In the genomic region with DNA sequence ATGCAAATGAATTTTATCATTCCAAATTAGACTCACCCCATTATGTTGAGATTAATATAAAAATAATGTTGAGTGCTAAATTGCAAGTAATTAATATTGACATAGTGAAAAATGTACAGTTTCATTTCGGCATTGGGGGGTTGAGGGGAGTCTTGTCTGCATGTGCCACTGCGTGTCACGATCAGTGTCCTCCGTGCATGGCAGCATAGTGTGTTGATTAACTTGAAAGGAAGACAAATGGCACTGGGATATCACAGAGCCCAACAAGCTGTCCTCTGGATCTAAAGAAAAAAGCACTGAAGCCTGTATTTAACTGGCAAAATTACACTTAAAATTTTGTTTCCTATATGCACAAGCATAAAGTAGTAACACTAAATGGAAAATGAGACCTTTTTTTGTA, we compare ENCODE assay signal across 21 mouse cellular contexts.
DNase-seq lines count a peak whose midpoint lies in the region; ATAC-seq and TF ChIP-seq lines count a peak whose summit lies in the region.
"Had no signal": no experiment of that assay in that cellular context is flagged by ENCODE, and none has a peak within 500 bp of the region (broad histone marks: within the 10 kb centered on the region; RNA-seq: fewer than 3 reads in every experiment).

No protein-coding gene starts in this region.

- H3K9me3 ChIP-seq in hindbrain, embryonic 11.5 days (ENCODE audit: control insufficient read depth, low read length): no peaks in the 10 kb centered on the region
- no peaks in the 10 kb centered on the region for H3K9me3 ChIP-seq in hindbrain, postnatal 0 days (ENCODE audit: low read length)
- H3K9me3 ChIP-seq in hindbrain, embryonic 12.5 days (replicated peaks): no peaks in the 10 kb centered on the region
- no peaks in the 10 kb centered on the region for H3K9me3 ChIP-seq in hindbrain, embryonic 14.5 days (ENCODE audit: control insufficient read depth, low read length)
- H3K9me3 ChIP-seq in hindbrain, embryonic 13.5 days: no peaks in the 10 kb centered on the region
- no peaks in the 10 kb centered on the region; the same call in 1 of the 2 replicates for H3K9me3 ChIP-seq in hindbrain, embryonic 16.5 days (ENCODE audit: control insufficient read depth, low read length)

- H3K4me1 ChIP-seq in hindbrain, embryonic 11.5 days (replicated peaks; ENCODE audit: control insufficient read depth, insufficient read depth, low read length): no peaks in the 10 kb centered on the region
- no peaks in the 10 kb centered on the region for H3K4me1 ChIP-seq in hindbrain, postnatal 0 days (ENCODE audit: insufficient read depth, low read length)
- H3K4me1 ChIP-seq in hindbrain, embryonic 12.5 days: no peaks in the 10 kb centered on the region
- no peaks in the 10 kb centered on the region for H3K4me1 ChIP-seq in hindbrain, embryonic 14.5 days (replicated peaks; ENCODE audit: control insufficient read depth, insufficient read depth, low read length)
- peaks cover 12% of the 10 kb centered on the region; the same call in 1 of the 2 replicates for H3K4me1 ChIP-seq in hindbrain, embryonic 13.5 days (replicated peaks)
- H3K4me1 ChIP-seq in hindbrain, embryonic 16.5 days (ENCODE audit: control insufficient read depth, insufficient read depth, low read depth, low read length): no peaks in the 10 kb centered on the region

- TF ChIP-seq CTCF in hindbrain, postnatal 0 days (IDR thresholded peaks at IDR 0.05; ENCODE audit: low read depth): no peak

- H3K4me2 ChIP-seq in hindbrain, embryonic 11.5 days (replicated peaks; ENCODE audit: low read depth, low read length): no peak overlapping the region
- H3K4me2 ChIP-seq in hindbrain, postnatal 0 days (ENCODE audit: low read depth, low read length): no peak overlapping the region
- H3K4me2 ChIP-seq in hindbrain, embryonic 12.5 days (replicated peaks): no peak overlapping the region
- H3K4me2 ChIP-seq in hindbrain, embryonic 14.5 days (replicated peaks): no peak overlapping the region
- no peak overlapping the region for H3K4me2 ChIP-seq in hindbrain, embryonic 13.5 days
- no peak overlapping the region for H3K4me2 ChIP-seq in hindbrain, embryonic 16.5 days (ENCODE audit: low read length)

- WGBS in hindbrain, embryonic 11.5 days: 69% methylated on average over 4 of the region's 4 CpGs
- WGBS in hindbrain, postnatal 0 days: 61% methylated on average over 4 of the region's 4 CpGs
- 60% methylated on average over 4 of the region's 4 CpGs for WGBS in hindbrain, embryonic 12.5 days
- 61% methylated on average over 4 of the region's 4 CpGs for WGBS in hindbrain, embryonic 14.5 days
- 49% methylated on average over 4 of the region's 4 CpGs for WGBS in hindbrain, embryonic 13.5 days
- WGBS in hindbrain, embryonic 16.5 days: 66% methylated on average over 4 of the region's 4 CpGs

- no peak overlapping the region for H3K4me3 ChIP-seq in hindbrain, embryonic 11.5 days (ENCODE audit: low read depth, low read length)
- H3K4me3 ChIP-seq in hindbrain, postnatal 0 days (ENCODE audit: low read length): no peak overlapping the region
- H3K4me3 ChIP-seq in hindbrain, embryonic 12.5 days: no peak overlapping the region
- no peak overlapping the region for H3K4me3 ChIP-seq in hindbrain, embryonic 14.5 days (replicated peaks; ENCODE audit: low read length)
- no peak overlapping the region for H3K4me3 ChIP-seq in hindbrain, embryonic 13.5 days
- no peak overlapping the region for H3K4me3 ChIP-seq in hindbrain, embryonic 16.5 days (ENCODE audit: low read length)

- no peaks in the 10 kb centered on the region for H3K27me3 ChIP-seq in hindbrain, embryonic 11.5 days (ENCODE audit: control insufficient read depth, insufficient read depth, low read length)
- H3K27me3 ChIP-seq in hindbrain, postnatal 0 days (ENCODE audit: insufficient read depth, low read length): no peaks in the 10 kb centered on the region
- H3K27me3 ChIP-seq in hindbrain, embryonic 12.5 days: no peaks in the 10 kb centered on the region
- no peaks in the 10 kb centered on the region for H3K27me3 ChIP-seq in hindbrain, embryonic 14.5 days (ENCODE audit: control insufficient read depth, insufficient read depth, low read length)
- no peaks in the 10 kb centered on the region for H3K27me3 ChIP-seq in hindbrain, embryonic 13.5 days
- H3K27me3 ChIP-seq in hindbrain, embryonic 16.5 days (replicated peaks; ENCODE audit: control insufficient read depth, insufficient read depth, low read length): no peaks in the 10 kb centered on the region

- H3K9ac ChIP-seq in hindbrain, embryonic 11.5 days (ENCODE audit: low read depth, low read length): no peak overlapping the region
- H3K9ac ChIP-seq in hindbrain, postnatal 0 days (replicated peaks; ENCODE audit: low read length): no peak overlapping the region
- H3K9ac ChIP-seq in hindbrain, embryonic 12.5 days: no peak overlapping the region
- H3K9ac ChIP-seq in hindbrain, embryonic 14.5 days: no peak overlapping the region
- no peak overlapping the region for H3K9ac ChIP-seq in hindbrain, embryonic 13.5 days
- no peak overlapping the region for H3K9ac ChIP-seq in hindbrain, embryonic 16.5 days (ENCODE audit: low read depth, low read length)

- peak; percentile 56; the same call in 1 of the 2 replicates for ATAC-seq in hindbrain, embryonic 11.5 days (ENCODE audit: low FRiP score)
- ATAC-seq in hindbrain, postnatal 0 days: no peak
- peak; percentile 73; the same call in 1 of the 2 replicates for ATAC-seq in hindbrain, embryonic 12.5 days (ENCODE audit: low FRiP score)
- ATAC-seq in hindbrain, embryonic 14.5 days (ENCODE audit: low FRiP score): no peak; the same call in 1 of the 2 replicates
- peak; percentile 70 for ATAC-seq in hindbrain, embryonic 13.5 days (ENCODE audit: low FRiP score)
- ATAC-seq in hindbrain, embryonic 16.5 days: no peak
- ATAC-seq: activated CD4-positive, CD25-positive, alpha-beta regulatory T cell, adult 4 months; CD4-positive, CD25-positive, alpha-beta regulatory T cell, adult 4 months; Patski had no signal

- no peaks in the 10 kb centered on the region for H3K36me3 ChIP-seq in hindbrain, embryonic 11.5 days (ENCODE audit: control insufficient read depth, insufficient read depth, low read length)
- H3K36me3 ChIP-seq in hindbrain, postnatal 0 days (ENCODE audit: insufficient read depth, low read length): no peaks in the 10 kb centered on the region
- no peaks in the 10 kb centered on the region for H3K36me3 ChIP-seq in hindbrain, embryonic 12.5 days
- H3K36me3 ChIP-seq in hindbrain, embryonic 14.5 days (replicated peaks; ENCODE audit: control insufficient read depth, insufficient read depth): no peaks in the 10 kb centered on the region
- H3K36me3 ChIP-seq in hindbrain, embryonic 13.5 days: no peaks in the 10 kb centered on the region
- no peaks in the 10 kb centered on the region for H3K36me3 ChIP-seq in hindbrain, embryonic 16.5 days (ENCODE audit: control insufficient read depth, insufficient read depth, low read length)
- H3K36me3 ChIP-seq: G1E had no signal

- H3K27ac ChIP-seq in hindbrain, embryonic 11.5 days (ENCODE audit: low read depth, low read length): no peak overlapping the region
- H3K27ac ChIP-seq in hindbrain, postnatal 0 days: no peak overlapping the region
- H3K27ac ChIP-seq in hindbrain, embryonic 12.5 days: no peak overlapping the region
- H3K27ac ChIP-seq in hindbrain, embryonic 14.5 days: no peak overlapping the region
- no peak overlapping the region for H3K27ac ChIP-seq in hindbrain, embryonic 13.5 days
- no peak overlapping the region for H3K27ac ChIP-seq in hindbrain, embryonic 16.5 days (ENCODE audit: low read depth, low read length)

- DNase-seq in heart, adult 11 months: peak; percentile 4
- DNase-seq in heart, adult 9 months (ENCODE audit: low spot score in 2 of 2): no peak
- no peak for DNase-seq in hindbrain, embryonic 11.5 days (ENCODE audit: low spot score)
- no peak for DNase-seq in hindbrain, postnatal 0 days (ENCODE audit: low spot score)
- DNase-seq in hindbrain, embryonic 14.5 days (ENCODE audit: low spot score): no peak
- DNase-seq: adrenal gland, adult 2 months; adrenal gland, adult 8-10 months; adrenal gland, postnatal 10 days; adrenal gland, postnatal 14 days; adrenal gland, postnatal 25 days; adrenal gland, postnatal 36 days; B cell, adult 2 months; cerebellum, adult 11 months; cerebellum, adult 11-12 months had no signal

Comparison
In these comparisons a context has a peak if more than half of its experiments do, and no peak if none do; other contexts are left out.
1. ATAC-seq: peak in hindbrain, embryonic 11.5 days (single experiment), hindbrain, embryonic 12.5 days (single experiment) and hindbrain, embryonic 13.5 days (single experiment); none in hindbrain, postnatal 0 days (single experiment), hindbrain, embryonic 14.5 days (single experiment) and hindbrain, embryonic 16.5 days (single experiment).